Mouse (Mus musculus) liver, embryonic 11.5 days (tissue): ENCODE data around the gene Gper1. TPM values are rescaled to one million over a fixed set of nuclear protein-coding genes. Genes with fewer than 3 reads are reported as not detected.

Experiments used
- ATAC-seq: fragments of 200-750 bp; cut with Nextera tagmentation; replicated peaks from 2 replicates; pipeline ENCODE4 v1.8.0; 2017; ENCODE audit warnings: moderate number of reproducible peaks, mild to moderate bottlenecking, moderate TSS enrichment, moderate library complexity; ENCODE audit not compliant: low FRiP score
- DNase-seq: peaks from one replicate; pipeline ENCODE4 v3.0.0-alpha.2; 2017; ENCODE audit warnings: low spot score
- H3K27ac ChIP-seq: fragments of 300-500 bp; sonication (generic); 2 replicates; pipeline ENCODE4 v1.5.1; 2014; ENCODE audit warnings: mild to moderate bottlenecking, low read depth, low read length, control low read depth
- H3K27me3 ChIP-seq: fragments of 300-500 bp; sonication (generic); replicated peaks from 2 replicates; pipeline ENCODE4 v1.6.1; 2014; ENCODE audit warnings: low read length, mixed read lengths; ENCODE audit not compliant: control insufficient read depth, insufficient read depth
- H3K36me3 ChIP-seq: fragments of 300-500 bp; sonication (generic); 2 replicates; pipeline ENCODE4 v1.6.1; 2014; ENCODE audit warnings: mild to moderate bottlenecking, low read length, moderate library complexity, mixed read lengths; ENCODE audit not compliant: control insufficient read depth, insufficient read depth
- H3K4me1 ChIP-seq: fragments of 300-500 bp; sonication (generic); replicated peaks from 2 replicates; pipeline ENCODE4 v1.6.1; 2014; ENCODE audit warnings: low read length, mixed read lengths; ENCODE audit not compliant: control insufficient read depth, insufficient read depth
- H3K4me2 ChIP-seq: fragments of 300-500 bp; sonication (generic); 2 replicates; pipeline ENCODE4 v1.6.1; 2014; ENCODE audit warnings: mild to moderate bottlenecking, control low read depth, moderate library complexity
- H3K4me3 ChIP-seq: fragments of 300-500 bp; sonication (generic); 2 replicates; pipeline ENCODE4 v1.5.1; 2014; ENCODE audit warnings: low read depth, low read length, control low read depth
- H3K9ac ChIP-seq: fragments of 300-500 bp; sonication (generic); 2 replicates; pipeline ENCODE4 v1.6.1; 2014; ENCODE audit warnings: low read depth, low read length, control low read depth
- H3K9me3 ChIP-seq: fragments of 300-500 bp; sonication (generic); 2 replicates; pipeline ENCODE4 v1.6.1; 2016; ENCODE audit warnings: low read length, inconsistent platforms, mixed read lengths; ENCODE audit not compliant: control insufficient read depth
- WGBS: fragments of 180-500 bp; shearing (Covaris S2); extraction: QIAGEN DNeasy Blood & Tissue Kit; methylation state at CpG from one replicate; pipeline ENCODE4 v1.1.7; 2014; 5-methylcytosine and 5-hydroxymethylcytosine counted together
- polyA plus RNA-seq: library from polyadenylated mRNA; unstranded; fragments of >200 nt; fragmentation: Nextera tagmentation; extraction: Ambion mirVana; gene quantifications from 2 replicates; pipeline ENCODE4 v1.2.1, GENCODE M21; 2014

Gene Gper1
- polyA plus RNA-seq, 1 experiment from 2014 or later: 0.38 TPM

- DNase-seq: no peak
- WGBS: 83% methylated on average over 4 of the region's 4 CpGs
- no peak overlapping the region for H3K27ac ChIP-seq
Observed at GRCm38 (mm10) chr5:139413545-139413944, 9.4 kb upstream of the Gper1 start.

GRCm38 (mm10) chr5:139415001-139415400 is 8.0 kb upstream of the Gper1 start:
- H3K27me3 ChIP-seq: no peaks in the 10 kb centered on the region

More at GRCm38 (mm10) chr5:139413545-139413944, 9.4 kb upstream of the Gper1 start:
- ATAC-seq: no peak
- Histone ChIP-seq H3K4me1 (no peaks in the 10 kb centered on the region; the same call in 1 of the 2 replicates), H3K9ac (no peak overlapping the region), H3K36me3 (peaks cover 4% of the 10 kb centered on the region; the same call in 1 of the 2 replicates), H3K4me2 (no peak overlapping the region), H3K9me3 (no peaks in the 10 kb centered on the region), H3K4me3 (no peak overlapping the region), H3K27me3 (no peaks in the 10 kb centered on the region)

GRCm38 (mm10) chr5:139416942-139417341 is 6.0 kb upstream of the Gper1 start:
- no peak for ATAC-seq
- no peak for DNase-seq
- H3K27me3 ChIP-seq: no peaks in the 10 kb centered on the region

More at GRCm38 (mm10) chr5:139415001-139415400, 8.0 kb upstream of the Gper1 start:
- Histone ChIP-seq H3K36me3 (peaks cover 4% of the 10 kb centered on the region; the same call in 1 of the 2 replicates), H3K9ac (no peak overlapping the region), H3K9me3 (no peaks in the 10 kb centered on the region), H3K27ac (no peak overlapping the region), H3K4me1 (no peaks in the 10 kb centered on the region), H3K4me3 (no peak overlapping the region), H3K4me2 (no peak overlapping the region)
- DNase-seq (no peak), ATAC-seq (no peak)
- WGBS: 85% methylated on average over 5 of the region's 5 CpGs

GRCm38 (mm10) chr5:139417480-139417879 is 5.5 kb upstream of the Gper1 start:
- no peak for ATAC-seq
- Histone ChIP-seq H3K27ac (no peak overlapping the region), H3K4me2 (no peak overlapping the region), H3K27me3 (no peaks in the 10 kb centered on the region), H3K36me3 (peaks cover 4% of the 10 kb centered on the region; the same call in 1 of the 2 replicates), H3K4me3 (no peak overlapping the region), H3K9me3 (no peaks in the 10 kb centered on the region), H3K9ac (no peak overlapping the region), H3K4me1 (no peaks in the 10 kb centered on the region)
- WGBS: 82% methylated on average over 3 of the region's 3 CpGs
- DNase-seq: no peak

More at GRCm38 (mm10) chr5:139416942-139417341, 6.0 kb upstream of the Gper1 start:
- Histone ChIP-seq H3K4me1 (no peaks in the 10 kb centered on the region), H3K4me2 (no peak overlapping the region), H3K9ac (no peak overlapping the region), H3K9me3 (no peaks in the 10 kb centered on the region), H3K36me3 (peaks cover 4% of the 10 kb centered on the region; the same call in 1 of the 2 replicates), H3K4me3 (no peak overlapping the region), H3K27ac (no peak overlapping the region)
- 87% methylated on average over 4 of the region's 4 CpGs for WGBS

- Histone ChIP-seq H3K9me3 (no peaks in the 10 kb centered on the region), H3K9ac (no peak overlapping the region), H3K36me3 (peaks cover 4% of the 10 kb centered on the region; the same call in 1 of the 2 replicates), H3K4me3 (no peak overlapping the region), H3K4me1 (0 out of 2 replicates have a peak, but pooled peaks cover under 1% of the 10 kb centered on the region), H3K27me3 (no peaks in the 10 kb centered on the region), H3K4me2 (no peak overlapping the region), H3K27ac (no peak overlapping the region)
- 64% methylated on average over 2 of the region's 2 CpGs for WGBS
- DNase-seq: no peak
- ATAC-seq: no peak
Observed at GRCm38 (mm10) chr5:139418110-139418509, 4.8 kb upstream of the Gper1 start.

GRCm38 (mm10) chr5:139418633-139419032 is 4.3 kb upstream of the Gper1 start:
- 53% methylated on average over 3 of the region's 3 CpGs for WGBS
- no peak overlapping the region for H3K9ac ChIP-seq
- ATAC-seq (no peak), DNase-seq (no peak)
- H3K4me1 ChIP-seq: 0 out of 2 replicates have a peak, but pooled peaks cover 2% of the 10 kb centered on the region
- H3K9me3 ChIP-seq: no peaks in the 10 kb centered on the region
- H3K4me2 ChIP-seq: no peak overlapping the region
- H3K36me3 ChIP-seq: peaks cover 4% of the 10 kb centered on the region; the same call in 1 of the 2 replicates
- no peaks in the 10 kb centered on the region for H3K27me3 ChIP-seq
- H3K27ac ChIP-seq: no peak overlapping the region
- H3K4me3 ChIP-seq: no peak overlapping the region

- no peak overlapping the region for H3K9ac ChIP-seq
- ATAC-seq (no peak), DNase-seq (no peak)
- H3K4me2 ChIP-seq: no peak overlapping the region
- H3K9me3 ChIP-seq: no peaks in the 10 kb centered on the region
- peaks cover 2% of the 10 kb centered on the region; the same call in 1 of the 2 replicates for H3K4me1 ChIP-seq
- H3K4me3 ChIP-seq: no peak overlapping the region
- WGBS: 87% methylated on average over 9 of the region's 9 CpGs
- H3K36me3 ChIP-seq: no peaks in the 10 kb centered on the region
- no peaks in the 10 kb centered on the region for H3K27me3 ChIP-seq
- no peak overlapping the region for H3K27ac ChIP-seq
Observed at GRCm38 (mm10) chr5:139425198-139425597, 2.2 kb downstream of the Gper1 start.

- DNase-seq: no peak
- Histone ChIP-seq H3K4me2 (no peak overlapping the region), H3K9me3 (no peaks in the 10 kb centered on the region), H3K4me1 (peaks cover 2% of the 10 kb centered on the region; the same call in 1 of the 2 replicates), H3K27me3 (no peaks in the 10 kb centered on the region), H3K9ac (no peak overlapping the region), H3K36me3 (no peaks in the 10 kb centered on the region), H3K27ac (no peak overlapping the region), H3K4me3 (no peak overlapping the region)
- WGBS: 83% methylated on average over 9 of the region's 9 CpGs
- no peak for ATAC-seq
Observed at GRCm38 (mm10) chr5:139427001-139427400, 4.0 kb downstream of the Gper1 start.

- peaks cover 2% of the 10 kb centered on the region; the same call in 1 of the 2 replicates for H3K4me1 ChIP-seq
- no peaks in the 10 kb centered on the region for H3K36me3 ChIP-seq
- no peak overlapping the region for H3K9ac ChIP-seq
- WGBS: 85% methylated on average over 9 of the region's 9 CpGs
- H3K4me3 ChIP-seq: no peak overlapping the region
- H3K4me2 ChIP-seq: no peak overlapping the region
- H3K9me3 ChIP-seq: no peaks in the 10 kb centered on the region
- H3K27ac ChIP-seq: no peak overlapping the region
- ATAC-seq (no peak), DNase-seq (no peak)
- H3K27me3 ChIP-seq: no peaks in the 10 kb centered on the region
Observed at GRCm38 (mm10) chr5:139427989-139428388, 5.0 kb downstream of the Gper1 start.
